Mouse (Mus musculus) CD4-positive helper T cell, adult 2 months (primary cell): ENCODE data around the gene Wdr83.
A peak's percentile ranks its signal among the peaks of the same experiment; 100 is the strongest.

Source experiments
- DNase-seq: peaks from one replicate; pipeline ENCODE4 v3.0.0-alpha.2; 2012; ENCODE audit warnings: low read depth, missing footprints, low spot score

Wdr83 gene

GRCm38 (mm10) chr8:85035165-85035727 is 45.9 kb downstream of the Wdr83 start:
- no peak for DNase-seq

GRCm38 (mm10) chr8:85034764-85035163 is 46.3 kb downstream of the Wdr83 start:
- DNase-seq: peak; percentile 90

- no peak for DNase-seq
Measured at GRCm38 (mm10) chr8:85033867-85034266, 47.2 kb downstream of the Wdr83 start.

GRCm38 (mm10) chr8:85032622-85033311 is 48.3 kb downstream of the Wdr83 start:
- no peak for DNase-seq

- no peak for DNase-seq
Measured at GRCm38 (mm10) chr8:85029271-85029670, 51.8 kb downstream of the Wdr83 start.

GRCm38 (mm10) chr8:85027922-85028321 is 53.2 kb downstream of the Wdr83 start:
- peak; percentile 44 for DNase-seq

GRCm38 (mm10) chr8:85027516-85027855 is 53.6 kb downstream of the Wdr83 start:
- DNase-seq: peak; percentile 33

GRCm38 (mm10) chr8:85026670-85027515 is 54.2 kb downstream of the Wdr83 start, which contains the start of gene Trir:
Gene Trir, plus strand, starts transcription at chr8:85026823.
- DNase-seq: peak; percentile 95

- DNase-seq: peak; percentile 96
Measured at GRCm38 (mm10) chr8:85025098-85025932, 55.8 kb downstream of the Wdr83 start, which contains the start of gene Asna1. Gene Asna1, minus strand, starts transcription at chr8:85025281.
